Mouse (Mus musculus): ENCODE measurements around the gene Zfp94.
A peak's percentile ranks its signal among the peaks of the same experiment; 100 is the strongest.
"Not testable (repeated sequence)": the region's sequence is repeated elsewhere in the genome, so short reads cannot be mapped to it uniquely, and the experiment has no call there.

Gene Zfp94

GRCm38 (mm10) chr7:24315726-24316566 is 520 bp downstream of the Zfp94 start:
- DNase-seq: peak; percentile 61

DNA sequence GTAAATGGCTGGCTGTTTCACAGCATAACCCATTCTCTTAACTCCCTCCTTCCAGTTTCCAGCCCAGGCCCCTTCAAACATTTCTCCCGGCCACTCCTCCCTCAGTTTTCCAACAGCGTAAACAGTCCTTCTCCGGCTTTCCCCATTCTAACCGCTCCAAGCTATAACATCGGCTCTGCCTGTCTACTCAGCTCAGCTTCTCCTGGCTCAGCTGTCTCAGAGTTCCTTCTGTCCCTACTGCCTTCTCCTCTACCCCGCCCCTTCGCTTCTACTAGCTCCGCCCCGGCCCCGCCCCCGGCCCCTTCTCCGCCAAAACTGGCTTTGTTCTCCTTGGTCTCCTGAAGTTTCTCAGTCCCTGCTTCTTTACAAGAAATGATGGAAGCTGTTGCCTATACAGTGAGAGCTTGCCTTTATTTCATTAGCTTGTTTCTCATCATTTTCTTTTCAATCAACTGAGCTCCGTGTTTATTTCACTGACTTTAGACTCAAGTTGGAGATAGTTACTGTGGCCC is 15.6 kb downstream of the Zfp94 start, which contains the start of gene Zfp61:
Gene Zfp61 (minus strand): TSS at position 462 of the 512 bp plus-strand sequence.
- DNase-seq: no peak

DNA sequence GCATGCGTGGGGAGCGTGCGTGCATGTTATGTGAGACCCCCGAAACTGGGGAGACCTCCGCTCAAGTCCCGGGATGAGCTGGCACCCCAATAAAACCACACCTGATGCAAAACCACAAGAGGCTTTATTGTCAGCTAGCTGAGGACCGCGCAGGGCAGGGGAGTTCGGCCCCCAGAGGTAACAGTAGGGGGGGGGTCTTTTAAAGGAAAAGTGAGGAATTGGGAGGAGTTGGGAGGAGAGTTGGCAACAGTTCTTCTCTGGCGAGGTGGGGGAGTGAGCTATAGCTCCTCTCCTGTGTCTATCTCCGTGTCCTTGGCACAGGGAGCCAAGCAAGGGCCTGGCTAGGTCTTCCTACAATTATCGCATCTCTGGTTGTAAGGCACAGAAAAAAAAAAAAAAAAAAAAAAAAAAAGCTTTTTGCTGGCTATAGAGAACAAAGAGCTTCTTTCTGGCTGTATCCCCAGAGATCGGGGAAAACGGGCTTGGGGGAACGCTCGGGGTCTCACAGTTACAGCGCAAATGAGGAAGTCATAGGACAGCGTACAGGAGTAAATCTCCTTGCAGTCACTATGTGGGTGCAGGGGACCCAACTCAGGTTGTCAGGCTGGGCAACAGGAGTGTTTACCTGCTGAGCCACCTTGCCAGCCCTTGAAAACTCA is 16.5 kb downstream of the Zfp94 start:
- DNase-seq: peak; percentile 69

GRCm38 (mm10) chr7:24298973-24299708 is 17.3 kb downstream of the Zfp94 start:
- DNase-seq: peak; percentile 89

DNA sequence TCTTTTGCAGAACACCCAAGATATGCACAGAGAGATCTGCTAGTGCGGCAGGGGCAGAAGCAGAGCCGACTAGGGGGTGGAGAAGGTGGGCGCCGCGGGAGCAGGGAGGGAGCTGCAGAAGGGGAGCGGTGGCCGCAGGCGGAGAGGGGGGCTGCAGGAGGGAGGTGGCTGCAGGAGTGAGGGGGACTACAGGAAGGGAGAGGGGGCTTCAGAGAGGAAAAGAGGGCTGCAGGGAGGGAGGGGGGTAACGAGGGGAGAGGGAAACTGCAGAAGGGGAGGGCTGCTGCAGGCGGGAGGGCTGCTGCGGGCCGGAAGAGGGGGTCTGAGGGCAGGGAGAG is 17.9 kb downstream of the Zfp94 start:
- DNase-seq: no peak

DNA sequence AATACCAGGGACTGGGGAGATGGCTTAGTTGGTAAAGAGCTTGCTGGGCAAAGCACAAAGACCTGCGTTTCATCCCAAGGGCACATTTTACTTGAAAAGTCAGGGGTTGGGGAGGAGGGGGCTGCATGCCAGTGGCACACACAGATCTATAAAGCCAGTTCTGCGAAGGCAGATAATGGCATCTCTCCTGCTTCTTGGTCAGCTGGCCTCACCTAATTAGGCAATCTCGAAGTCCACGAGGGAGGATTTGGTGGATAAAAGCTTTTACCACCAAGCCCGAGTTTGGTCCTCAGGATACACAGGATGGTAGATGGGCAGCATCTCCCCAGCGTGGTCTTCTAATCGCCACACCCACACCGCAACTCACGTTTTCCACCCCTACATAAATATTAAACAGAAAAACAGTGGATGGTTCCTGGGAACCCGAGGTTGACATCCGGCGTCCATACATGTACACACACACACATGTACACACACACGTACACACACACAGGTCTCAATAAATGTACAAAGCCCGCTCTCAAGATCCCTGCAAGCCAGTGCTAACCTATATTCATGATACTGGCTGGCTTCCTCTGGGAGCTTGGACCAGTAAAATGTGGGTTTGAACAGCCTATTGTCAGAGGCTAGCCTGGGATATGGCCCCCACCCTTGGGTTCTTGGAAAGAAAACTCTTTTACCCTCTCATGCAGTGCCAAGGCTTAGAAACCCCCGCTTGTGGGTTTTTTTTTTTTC is 18.9 kb downstream of the Zfp94 start:
- no peak for DNase-seq

DNA sequence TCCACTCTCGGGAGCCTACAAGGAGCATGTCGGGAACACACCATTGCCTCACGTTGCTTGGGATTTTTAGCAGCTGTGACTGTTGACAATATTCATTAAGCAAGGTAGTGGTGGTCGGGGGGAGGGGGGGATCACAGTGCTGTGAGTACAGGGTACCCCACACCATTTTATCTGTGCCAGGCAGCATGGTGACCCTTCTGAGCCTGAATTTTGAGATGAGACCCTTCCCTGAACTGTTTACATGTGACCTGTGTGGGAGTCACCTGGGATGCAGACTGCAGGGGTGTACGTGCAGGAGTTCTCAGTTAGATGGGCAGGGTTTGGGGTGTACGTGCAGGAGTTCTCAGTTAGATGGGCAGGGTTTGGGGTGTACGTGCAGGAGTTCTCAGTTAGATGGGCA is 20.1 kb downstream of the Zfp94 start:
- no peak for DNase-seq

DNA sequence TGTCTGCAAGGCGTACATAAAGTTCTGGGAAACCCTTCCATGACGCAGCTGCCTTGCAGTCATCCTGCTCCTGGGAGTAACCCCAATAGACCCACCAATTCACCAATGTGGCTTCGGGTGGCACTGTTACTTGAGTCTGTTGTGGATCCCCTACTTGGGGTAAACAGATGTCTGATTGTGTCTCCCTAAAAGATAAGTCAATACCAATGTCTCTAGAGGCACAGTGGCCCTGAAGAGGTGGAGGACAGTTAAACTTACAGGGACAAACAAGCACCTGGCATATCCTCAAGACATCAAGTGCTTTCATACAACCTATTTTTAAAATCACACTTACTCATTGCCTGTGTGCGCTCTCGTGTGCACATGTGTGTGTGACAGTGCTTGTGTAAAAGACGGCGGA is 21.1 kb downstream of the Zfp94 start:
- no peak for DNase-seq

DNA sequence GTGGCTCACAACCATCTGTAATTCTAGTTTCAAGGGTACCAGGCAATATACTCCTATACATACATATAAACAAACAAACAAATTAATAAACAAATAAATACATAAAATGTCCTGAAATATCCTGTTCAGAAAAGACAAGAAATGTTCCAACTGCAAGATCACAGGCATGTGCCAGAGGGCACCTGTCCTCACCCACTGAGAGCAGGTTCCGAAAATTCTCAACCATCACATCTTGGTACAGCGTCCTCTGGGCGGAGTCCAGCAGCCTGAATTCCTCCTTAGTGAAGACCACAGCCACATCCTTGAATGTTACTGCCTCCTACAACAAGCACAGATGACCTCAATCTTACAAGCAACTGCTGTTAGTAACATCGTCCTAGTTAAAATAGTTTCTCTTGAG is 21.7 kb downstream of the Zfp94 start:
- no peak for DNase-seq

GRCm38 (mm10) chr7:24293061-24293851 is 23.2 kb downstream of the Zfp94 start:
- DNase-seq: no peak

DNA sequence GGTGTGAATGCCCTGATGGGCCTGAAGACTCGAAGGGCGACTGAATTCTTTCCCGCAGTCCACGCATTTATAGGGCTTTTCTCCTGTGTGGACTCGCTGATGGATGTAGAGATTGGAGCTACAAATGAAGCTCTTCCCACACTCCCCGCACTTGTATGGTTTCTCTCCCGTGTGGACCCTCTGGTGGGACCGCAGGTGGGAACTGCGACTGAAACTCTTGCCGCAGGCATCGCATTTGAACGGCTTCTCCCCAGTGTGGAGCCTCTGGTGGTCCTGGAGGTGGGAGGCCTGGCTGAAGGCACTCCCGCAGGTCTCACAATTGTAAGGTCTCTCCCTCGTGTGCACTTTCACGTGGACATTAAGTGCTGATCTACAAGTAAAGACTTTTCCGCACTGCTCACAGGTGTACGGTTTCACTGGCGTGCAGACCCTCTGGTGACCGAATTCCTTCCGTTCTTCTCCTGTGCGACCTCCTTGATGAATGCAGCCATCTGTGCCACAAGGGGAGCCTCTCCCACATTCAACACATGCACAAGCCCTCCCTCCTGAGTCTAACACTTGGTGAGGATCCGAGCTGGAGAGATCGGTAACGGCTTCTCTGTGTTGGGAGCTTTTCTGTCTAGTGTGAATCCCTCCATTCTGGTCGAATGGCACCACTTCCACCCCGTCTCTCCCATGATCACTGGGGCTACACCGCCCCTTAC is 24.9 kb downstream of the Zfp94 start:
- no peak for DNase-seq

DNA sequence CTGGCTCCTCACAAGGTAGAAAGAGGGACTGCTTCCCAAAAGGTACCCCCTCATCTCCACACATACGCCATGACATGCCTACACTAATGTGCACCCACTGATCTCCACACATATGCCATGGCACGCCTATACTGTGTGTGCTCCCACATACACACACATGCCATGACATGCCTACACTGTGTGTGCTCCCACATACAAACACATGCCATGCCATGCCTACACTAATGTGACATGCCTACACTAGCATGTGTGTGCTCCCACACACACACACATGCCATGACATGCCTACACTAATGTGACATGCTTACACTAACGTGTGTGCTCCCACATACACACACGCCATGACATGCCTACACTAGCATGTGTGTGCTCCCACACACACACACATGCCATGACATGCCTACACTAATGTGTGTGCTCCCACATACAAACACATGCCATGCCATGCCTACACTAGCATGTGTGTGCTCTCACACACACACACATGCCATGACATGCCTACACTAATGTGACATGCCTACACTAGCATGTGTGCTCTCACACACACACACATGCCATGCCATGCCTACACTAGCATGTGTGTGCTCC is 26.3 kb downstream of the Zfp94 start:
- DNase-seq: no peak

GRCm38 (mm10) chr7:24288512-24288911 is 28.0 kb downstream of the Zfp94 start:
- no peak for DNase-seq

DNA sequence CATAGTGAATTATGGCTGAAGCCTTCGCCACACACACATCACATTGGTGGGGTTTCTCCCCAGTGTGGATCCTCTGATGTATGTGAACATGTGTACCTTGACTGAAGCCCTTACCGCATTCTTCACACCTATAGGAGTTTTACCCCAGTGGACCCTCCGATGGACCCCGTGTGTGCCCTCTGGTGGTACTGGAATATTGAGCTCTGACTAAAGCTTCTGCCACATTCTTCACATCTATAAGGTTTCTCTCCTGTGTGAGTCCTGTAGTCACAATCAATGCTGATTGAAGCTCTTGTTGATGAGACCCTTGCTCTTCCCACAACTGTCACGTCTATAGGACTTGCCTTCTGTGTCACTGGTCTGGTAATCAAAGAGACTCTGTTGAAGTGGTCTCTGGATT is 28.8 kb downstream of the Zfp94 start:
- DNase-seq: no peak

DNA sequence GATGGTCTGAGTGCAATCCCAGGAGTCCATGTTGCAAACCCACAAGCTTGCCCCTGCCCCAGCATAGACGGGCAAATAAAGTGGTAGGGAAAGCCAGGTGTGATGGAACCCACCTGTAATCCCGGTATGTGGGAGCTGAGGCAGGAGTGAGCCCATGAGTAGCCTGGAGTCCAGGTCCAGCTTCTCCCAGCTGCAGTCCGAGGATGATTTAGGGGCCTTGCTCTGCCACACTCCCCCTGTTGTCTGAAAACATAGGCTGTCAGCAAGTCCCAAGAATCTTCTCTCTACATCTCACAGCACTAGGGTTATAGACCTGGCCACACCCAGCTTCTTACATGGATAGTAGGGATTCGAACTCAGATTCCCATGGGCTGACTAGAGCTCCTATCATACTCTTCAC is 29.6 kb downstream of the Zfp94 start:
- DNase-seq: no peak

- no peak for DNase-seq
These were observed 30.4 kb downstream of the Zfp94 start for GRCm38 (mm10) chr7:24286090-24286489.

GRCm38 (mm10) chr7:24280858-24281145 is 35.7 kb downstream of the Zfp94 start:
- DNase-seq: no peak

DNA sequence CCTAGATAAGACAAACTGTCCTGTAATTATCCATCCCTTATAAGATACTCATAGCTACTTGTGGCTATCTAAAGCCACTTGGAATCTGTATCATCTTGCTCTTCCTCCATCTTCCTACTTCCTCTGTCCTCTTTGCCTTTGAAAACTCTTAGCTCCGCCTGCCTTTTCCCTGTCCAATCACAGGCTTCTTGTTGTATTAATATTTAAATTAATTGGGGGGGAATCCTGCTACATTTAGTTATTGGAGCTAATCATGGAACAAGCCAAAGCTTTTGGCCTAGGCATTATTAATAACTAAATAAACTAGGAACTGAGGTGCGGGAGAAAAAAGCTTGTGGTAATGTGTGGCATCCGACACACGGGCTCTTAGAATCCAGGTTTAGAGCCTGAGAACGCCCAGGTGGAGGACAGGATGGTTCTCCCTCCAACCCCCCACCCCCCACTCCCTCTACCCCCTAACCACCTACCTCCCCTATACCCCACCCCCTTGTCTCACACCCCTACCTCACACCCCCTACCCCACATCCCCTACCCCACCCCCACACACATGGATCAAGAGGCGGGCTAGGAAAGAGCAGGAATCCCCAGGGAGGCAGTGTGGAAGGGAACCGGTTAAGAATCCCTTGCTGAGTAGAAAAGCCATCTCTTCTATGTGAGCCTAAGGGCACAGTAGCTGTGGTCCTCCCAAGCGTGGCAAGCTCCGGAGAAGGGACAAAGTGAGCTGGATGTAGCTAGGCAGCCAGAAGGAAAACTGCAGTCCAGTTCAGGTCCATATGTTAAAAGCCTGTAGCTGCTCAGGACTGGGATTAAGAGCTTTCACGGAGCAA is 36.2 kb downstream of the Zfp94 start:
- DNase-seq: no peak

- not testable (repeated sequence) for DNase-seq
These were observed 37.7 kb downstream of the Zfp94 start for GRCm38 (mm10) chr7:24278771-24279170.

DNA sequence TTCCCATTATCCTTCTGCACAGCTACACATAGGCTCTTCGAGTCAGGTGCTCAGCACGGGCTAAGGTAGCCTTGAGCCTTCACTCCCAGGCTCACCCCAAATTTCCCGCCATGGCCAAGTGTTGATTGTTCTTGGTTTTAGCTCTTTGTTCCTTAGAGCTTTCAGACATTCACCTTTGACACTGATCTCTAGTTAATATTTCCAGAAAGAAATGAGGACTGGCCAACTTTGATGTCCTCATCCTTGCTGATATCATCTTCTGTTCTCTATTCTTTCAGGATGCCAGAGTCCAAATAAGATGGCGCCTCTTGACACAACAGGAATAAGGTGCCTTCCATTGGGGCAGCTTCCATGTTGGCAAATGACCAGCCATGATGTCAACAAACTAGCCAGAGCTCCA is 42.0 kb downstream of the Zfp94 start:
- no peak for DNase-seq
